ENCODE assay signal across 18 mouse cellular contexts in the genomic region with DNA sequence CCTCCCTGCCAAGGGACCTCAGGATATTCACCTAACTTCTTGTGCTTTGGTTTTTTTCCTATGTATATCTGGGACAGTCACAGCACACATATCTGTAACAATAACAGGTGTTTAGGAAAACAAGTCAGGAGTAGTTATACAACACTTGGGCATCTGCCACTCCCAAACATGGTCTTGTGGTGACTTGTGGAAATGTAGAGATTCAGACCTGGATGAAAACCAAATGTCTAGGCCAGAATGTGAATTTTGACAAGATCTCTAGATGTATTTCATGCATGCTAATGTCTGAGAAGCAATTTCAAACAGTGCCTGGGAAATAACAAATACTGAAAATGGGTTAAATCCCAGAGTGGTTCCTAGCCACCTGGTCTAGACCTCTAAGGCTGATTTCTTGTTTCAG.
"Had no signal": no experiment of that assay in that cellular context is flagged by ENCODE, and none has a peak within 500 bp of the region (broad histone marks: within the 10 kb centered on the region; RNA-seq: fewer than 3 reads in every experiment).

No protein-coding gene starts in this region.

- ATAC-seq: midbrain, embryonic 16.5 days had no signal

- DNase-seq: lung, embryonic 14.5 days; lung, postnatal 10 days; lung, postnatal 4 days; midbrain, embryonic 14.5 days; retina, postnatal 1 day; right cerebral cortex, adult 18-20 months; right cerebral cortex, postnatal 25 days; right cerebral cortex, postnatal 4 days; spleen, adult 18-20 months; thymus, adult 18-20 months; thymus, postnatal 14 days; thymus, postnatal 36 days had no signal

- H3K4me3 ChIP-seq: midbrain, embryonic 10.5 days; midbrain, embryonic 12.5 days; myocyte; neural tube, embryonic 13.5 days; neural tube, embryonic 15.5 days had no signal

- H3K27ac ChIP-seq: midbrain, embryonic 10.5 days; midbrain, embryonic 12.5 days; neural tube, embryonic 13.5 days; neural tube, embryonic 15.5 days had no signal
